ENCODE assay signal across 18 mouse cellular contexts in the genomic region with DNA sequence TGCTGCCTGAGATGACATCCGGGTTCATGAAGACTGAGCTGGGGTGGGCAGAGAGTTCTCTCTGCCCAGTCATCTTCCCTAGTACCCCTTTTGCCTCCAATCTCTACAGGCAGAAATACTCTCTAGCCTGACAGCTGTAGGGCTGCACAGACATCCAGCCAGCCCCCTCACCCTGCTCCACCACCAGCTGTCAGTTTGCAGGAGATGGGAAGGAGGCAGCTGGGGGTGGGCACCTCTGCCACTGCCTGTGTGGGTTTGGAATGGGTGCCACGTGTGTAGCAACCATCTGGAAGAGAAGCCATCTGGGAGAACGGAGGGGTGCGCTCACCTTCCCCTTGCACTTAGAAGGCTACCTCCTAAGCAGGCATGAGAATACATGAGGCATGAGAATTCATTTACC. TPM values are rescaled to one million over a fixed set of nuclear protein-coding genes. Genes with fewer than 3 reads are reported as not detected.
A peak's percentile ranks its signal among the peaks of the same experiment; 100 is the strongest.
DNase-seq lines count a peak whose midpoint lies in the region; ATAC-seq and TF ChIP-seq lines count a peak whose summit lies in the region.
"Had no signal": no experiment of that assay in that cellular context is flagged by ENCODE, and none has a peak within 500 bp of the region (broad histone marks: within the 10 kb centered on the region; RNA-seq: fewer than 3 reads in every experiment).

No protein-coding gene starts in this region.

- no peaks in the 10 kb centered on the region for H3K36me3 ChIP-seq in lung, postnatal 0 days (ENCODE audit: insufficient read depth, low read length)
- H3K36me3 ChIP-seq: liver, embryonic 13.5 days; midbrain, embryonic 13.5 days had no signal

- no peak overlapping the region for H3K9ac ChIP-seq in lung, postnatal 0 days (replicated peaks; ENCODE audit: low read depth)
- H3K9ac ChIP-seq: liver, embryonic 13.5 days; midbrain, embryonic 13.5 days had no signal

- ATAC-seq in monocyte, adult 5-6 weeks (replicated peaks; ENCODE audit: insufficient number of reproducible peaks, low FRiP score, low TSS enrichment, poor library complexity, severe bottlenecking) = no peak
- ATAC-seq in lung, postnatal 0 days = no peak
- ATAC-seq: midbrain, embryonic 13.5 days had no signal

- peak; percentile 90 for DNase-seq in brain, adult 2 months (ENCODE audit: low read depth, low spot score)
- DNase-seq in frontal cortex, adult 2 months (ENCODE audit: extremely low spot score in 1 of 2, low spot score in 1 of 2) = peak; percentile 75 to 84
- DNase-seq in left cerebral cortex, adult 2 months (ENCODE audit: extremely low spot score in 1 of 2, low spot score in 2 of 2) = peak; percentile 60 to 64
- DNase-seq in right cerebral cortex, postnatal 25 days = peak; percentile 49
- DNase-seq in embryo, embryonic 11 days = no peak
- DNase-seq in gastrocnemius, adult 8-10 months (ENCODE audit: low spot score in 2 of 2) = no peak
- DNase-seq in lung, postnatal 0 days (ENCODE audit: low spot score) = no peak
- DNase-seq: cerebellum, adult 9-10 months; heart, postnatal 14 days; kidney, postnatal 4 days; liver, embryonic 13.5 days; lung, postnatal 36 days had no signal

- peak overlapping the region; percentile 81 for H3K27ac ChIP-seq in left cerebral cortex, adult 2 months
- no peak overlapping the region for H3K27ac ChIP-seq in lung, postnatal 0 days (ENCODE audit: low read length)
- H3K27ac ChIP-seq: liver, embryonic 13.5 days; midbrain, embryonic 13.5 days had no signal

- no peaks in the 10 kb centered on the region for H3K9me3 ChIP-seq in lung, postnatal 0 days (ENCODE audit: low read length)
- H3K9me3 ChIP-seq: liver, embryonic 13.5 days; midbrain, embryonic 13.5 days had no signal

- no peak overlapping the region for H3K4me2 ChIP-seq in lung, postnatal 0 days (replicated peaks; ENCODE audit: low read depth, low read length)
- H3K4me2 ChIP-seq: liver, embryonic 13.5 days; midbrain, embryonic 13.5 days had no signal

- no peak overlapping the region for H3K4me3 ChIP-seq in left cerebral cortex, adult 2 months
- no peak overlapping the region for H3K4me3 ChIP-seq in lung, postnatal 0 days (ENCODE audit: low read depth, low read length)
- H3K4me3 ChIP-seq: liver, embryonic 13.5 days; midbrain, embryonic 13.5 days had no signal

- no peak for TF ChIP-seq CTCF in left cerebral cortex, adult 2 months (IDR thresholded peaks at IDR 0.05)
- no peak for TF ChIP-seq CTCF in lung, postnatal 0 days (IDR thresholded peaks at IDR 0.05)

- TF ChIP-seq EP300 in lung, postnatal 0 days (IDR thresholded peaks at IDR 0.05) = no peak

- H3K4me1 ChIP-seq in lung, postnatal 0 days (ENCODE audit: insufficient read depth, low read depth, low read length) = no peaks in the 10 kb centered on the region
- H3K4me1 ChIP-seq: midbrain, embryonic 13.5 days had no signal

- 69% methylated on average over 4 of the region's 4 CpGs for WGBS in lung, postnatal 0 days

- intact Hi-C loops in left cerebral cortex, adult 2 months (cut with DNase I) = no loop called here

- no peaks in the 10 kb centered on the region for H3K27me3 ChIP-seq in lung, postnatal 0 days (replicated peaks; ENCODE audit: insufficient read depth, low read length)
- H3K27me3 ChIP-seq: liver, embryonic 13.5 days; midbrain, embryonic 13.5 days had no signal

RNA-seq across cellular contexts. Expression of gene BC049352, which starts 3.4 kb away (rescaled TPM):
- polyA plus RNA-seq in frontal cortex, adult 2 months (2012; rRNA removed) = 2.8 and 3.1 TPM in 2 replicates
- total RNA-seq in left cerebral cortex, adult 2 months (2021) = under 1 TPM; 0.63 to 0.75 TPM
- total RNA-seq in gastrocnemius, adult 8-10 months (2022) = 1 to 10 TPM in 3 of 4 experiments, under 1 TPM in 1; 0.78 to 1.9 (median 1.4) TPM
- total RNA-seq in monocyte, adult 5-6 weeks (2017) = 1.7 to 7.5 TPM (median 4.2 TPM) in 3 replicates
- polyA plus RNA-seq in lung, postnatal 0 days (2015; fragmentation: Nextera tagmentation; extraction: Ambion mirVana) = 0.11 and 0.21 TPM in 2 replicates
- total RNA-seq: granulocyte monocyte progenitor cell, adult 5-6 weeks; heart, postnatal 14 days had no signal
- polyA plus RNA-seq: embryonic facial prominence, embryonic 11.5 days; intestine, embryonic 14.5 days; midbrain, embryonic 13.5 days; neural tube, embryonic 11.5 days had no signal

RNA-seq across cellular contexts. Expression of gene Tmprss4, which starts 18.6 kb away (rescaled TPM):
- 0.08 and 0.18 TPM in 2 replicates for polyA plus RNA-seq in frontal cortex, adult 2 months (2012; rRNA removed)
- not detected for total RNA-seq in left cerebral cortex, adult 2 months (2021)
- not detected for total RNA-seq in gastrocnemius, adult 8-10 months (2022)
- not detected in 3 replicates for total RNA-seq in monocyte, adult 5-6 weeks (2017)
- polyA plus RNA-seq in lung, postnatal 0 days (2015; fragmentation: Nextera tagmentation; extraction: Ambion mirVana) = 14.4 and 17.9 TPM in 2 replicates
- total RNA-seq: granulocyte monocyte progenitor cell, adult 5-6 weeks had no signal
- polyA plus RNA-seq: embryonic facial prominence, embryonic 11.5 days; midbrain, embryonic 13.5 days; neural tube, embryonic 11.5 days had no signal

RNA-seq across cellular contexts. Expression of gene Scn4b, which starts 47.1 kb away (rescaled TPM):
- polyA plus RNA-seq in frontal cortex, adult 2 months (2012; rRNA removed) = 17.4 and 32.4 TPM in 2 replicates
- 10 to 100 TPM; 52.1 to 74.9 TPM for total RNA-seq in left cerebral cortex, adult 2 months (2021)
- 100 to 1,000 TPM; 209 to 275 (median 247) TPM for total RNA-seq in gastrocnemius, adult 8-10 months (2022)
- not detected in 3 replicates for total RNA-seq in monocyte, adult 5-6 weeks (2017)
- polyA plus RNA-seq in lung, postnatal 0 days (2015; fragmentation: Nextera tagmentation; extraction: Ambion mirVana) = 0.13 TPM in 2 replicates
- total RNA-seq: granulocyte monocyte progenitor cell, adult 5-6 weeks had no signal
- polyA plus RNA-seq: intestine, embryonic 14.5 days had no signal

Comparison
In these comparisons a context has a peak if more than half of its experiments do, and no peak if none do; other contexts are left out.
1. DNase-seq: peak in brain, adult 2 months (single experiment), frontal cortex, adult 2 months (2 of 2), left cerebral cortex, adult 2 months (2 of 2) and right cerebral cortex, postnatal 25 days (single experiment); none in embryo, embryonic 11 days (single experiment), gastrocnemius, adult 8-10 months (0 of 2) and lung, postnatal 0 days (single experiment).
2. RNA of gene Scn4b, which starts 47.1 kb away (total RNA-seq): 209 to 275 TPM in gastrocnemius, adult 8-10 months and 52.1 to 74.9 TPM in left cerebral cortex, adult 2 months; not detected in monocyte, adult 5-6 weeks; every median in the first group is over 10 times any median in the second.